ENCODE assay signal across 19 mouse cellular contexts in genomic region chr17:33520366-33520765, GRCm38 (mm10). TPM values are rescaled to one million over a fixed set of nuclear protein-coding genes. Genes with fewer than 3 reads are reported as not detected.
"Had no signal": no experiment of that assay in that cellular context is flagged by ENCODE, and none has a peak within 500 bp of the region (broad histone marks: within the 10 kb centered on the region; RNA-seq: fewer than 3 reads in every experiment).

No protein-coding gene starts in this region.

- ATAC-seq: intestine, embryonic 15.5 days; midbrain, embryonic 13.5 days; midbrain, embryonic 16.5 days had no signal

- H3K36me3 ChIP-seq: intestine, embryonic 15.5 days; limb, embryonic 10.5 days; limb, embryonic 13.5 days; liver, embryonic 13.5 days; midbrain, embryonic 13.5 days; neural tube, embryonic 13.5 days had no signal

- H3K27me3 ChIP-seq: intestine, embryonic 15.5 days; limb, embryonic 13.5 days; midbrain, embryonic 13.5 days; neural tube, embryonic 13.5 days had no signal

- H3K27ac ChIP-seq: intestine, embryonic 15.5 days; kidney, postnatal 0 days; layer of hippocampus, adult 2 months; limb, embryonic 10.5 days; limb, embryonic 13.5 days; liver, embryonic 13.5 days; macrophage; midbrain, embryonic 13.5 days; neural tube, embryonic 13.5 days had no signal

- H3K9me3 ChIP-seq: intestine, embryonic 15.5 days; limb, embryonic 10.5 days; limb, embryonic 13.5 days; liver, embryonic 13.5 days; midbrain, embryonic 13.5 days; neural tube, embryonic 13.5 days had no signal

- H3K4me3 ChIP-seq: intestine, embryonic 15.5 days; layer of hippocampus, adult 2 months; limb, embryonic 10.5 days; limb, embryonic 13.5 days; liver, embryonic 13.5 days; midbrain, embryonic 13.5 days; myocyte; neural tube, embryonic 13.5 days had no signal

- H3K4me2 ChIP-seq: intestine, embryonic 15.5 days; limb, embryonic 13.5 days; liver, embryonic 13.5 days; midbrain, embryonic 13.5 days; neural tube, embryonic 13.5 days had no signal

- H3K9ac ChIP-seq: intestine, embryonic 15.5 days; limb, embryonic 13.5 days; liver, embryonic 13.5 days; midbrain, embryonic 13.5 days; neural tube, embryonic 13.5 days had no signal

- DNase-seq: kidney, adult 18-20 months; kidney, postnatal 25 days; layer of hippocampus, adult 9-11 months; liver; liver, embryonic 13.5 days; retina, postnatal 1 day; right cerebral cortex, postnatal 25 days; thymus, adult 18-20 months; thymus, postnatal 36 days had no signal

RNA-seq across cellular contexts. Expression of gene Myo1f, which starts 35.1 kb away (rescaled TPM):
- polyA plus RNA-seq: myocyte had no signal
